Mouse (Mus musculus) fat pad, adult 2 months (tissue): ENCODE measurements around the gene Vmn1r28.
"Not testable (repeated sequence)": the region's sequence is repeated elsewhere in the genome, so short reads cannot be mapped to it uniquely, and the experiment has no call there.

Source experiments
- DNase-seq: peaks from one replicate; pipeline ENCODE4 v3.0.0-alpha.2; 2011; ENCODE audit warnings: low read depth, low spot score; ENCODE audit errors: extremely low read depth

Vmn1r28 gene

GRCm38 (mm10) chr6:58261737-58262136 is at the start of gene Vmn1r28:
Vmn1r28 (plus strand) TSS chr6:58262037.
- DNase-seq, result no peak

- DNase-seq, result no peak
Observed at GRCm38 (mm10) chr6:58216119-58216518, 45.7 kb upstream of the Vmn1r28 start.

- no peak for DNase-seq
Observed at GRCm38 (mm10) chr6:58218721-58219120, 43.1 kb upstream of the Vmn1r28 start, which contains the start of gene Vmn1r27. Vmn1r27 (minus strand) TSS chr6:58218821.

DNA sequence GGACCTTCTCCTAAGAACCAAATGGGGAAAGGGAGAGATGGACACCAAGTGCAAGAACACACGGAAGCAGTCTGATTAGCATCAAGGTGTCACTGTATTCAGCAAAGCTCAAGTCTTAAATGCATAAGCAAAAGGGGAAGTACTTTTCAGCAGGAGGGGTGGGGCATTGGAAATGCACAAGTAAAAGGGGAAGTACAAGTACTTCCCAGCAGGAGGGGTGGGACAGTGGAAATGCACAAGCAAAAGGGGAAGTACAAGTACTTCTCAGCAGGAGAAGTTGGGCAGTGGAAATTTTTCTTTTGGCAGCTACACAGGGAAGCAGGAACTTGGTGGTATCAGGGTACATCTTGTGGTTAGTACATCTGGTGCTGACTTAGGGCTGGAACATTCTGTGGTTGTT is 17.8 kb downstream of the Vmn1r28 start:
- DNase-seq, result not testable (repeated sequence)

GRCm38 (mm10) chr6:58292201-58292600 is 30.4 kb downstream of the Vmn1r28 start:
- no peak for DNase-seq

DNA sequence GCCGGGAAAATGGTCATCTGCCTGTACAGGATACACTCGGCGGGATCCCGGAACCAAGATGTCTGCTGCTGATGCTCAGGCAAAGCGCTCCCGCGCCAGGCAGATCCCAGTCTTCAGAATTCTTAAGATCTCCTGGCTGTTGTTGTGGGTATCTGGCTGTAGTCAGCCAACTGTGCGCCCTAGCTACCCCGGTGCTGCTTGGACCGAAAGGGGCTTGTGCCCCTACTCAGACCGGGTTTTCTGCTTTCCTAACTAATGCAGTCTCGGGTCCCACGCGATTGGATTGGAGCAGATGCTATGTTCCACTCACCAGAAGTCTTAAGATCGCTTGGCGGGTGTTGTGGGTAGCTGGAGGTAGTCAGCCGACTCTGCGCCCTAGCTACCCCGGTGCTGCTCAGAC is 36.7 kb downstream of the Vmn1r28 start:
- DNase-seq, result not testable (repeated sequence)

- DNase-seq, result no peak
Observed at GRCm38 (mm10) chr6:58301249-58301648, 39.4 kb downstream of the Vmn1r28 start, which contains the start of gene Vmn1r29. Vmn1r29 (plus strand) TSS chr6:58301549.
